In the genomic region with DNA sequence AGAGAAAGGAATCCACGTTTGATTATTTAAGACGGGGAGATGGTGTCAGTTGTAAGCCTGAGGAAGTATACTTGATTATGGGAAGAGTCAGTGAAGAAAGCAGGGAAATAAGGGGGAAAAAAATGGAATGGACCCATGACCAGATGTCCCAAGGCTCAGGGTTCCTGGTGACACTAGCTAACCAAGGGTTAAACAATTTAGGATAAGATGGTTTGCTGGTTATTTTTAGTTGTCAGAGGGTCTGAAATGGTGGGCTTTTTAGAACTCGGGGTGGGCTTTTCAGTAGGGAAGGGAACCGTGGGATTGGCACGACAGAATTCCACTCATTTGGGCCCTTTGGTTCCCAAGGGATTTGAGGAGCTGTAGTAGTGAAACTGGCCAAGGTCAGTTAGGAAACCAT, we compare ENCODE assay signal across 8 mouse cellular contexts. TPM values are rescaled to one million over a fixed set of nuclear protein-coding genes. Genes with fewer than 3 reads are reported as not detected.
A peak's percentile ranks its signal among the peaks of the same experiment; 100 is the strongest.
DNase-seq lines count a peak whose midpoint lies in the region; ATAC-seq lines count a peak whose summit lies in the region.

No protein-coding gene starts in this region.

- H3K9ac ChIP-seq in heart, embryonic 12.5 days, result peak overlapping the region; percentile 92
- H3K9ac ChIP-seq in heart, embryonic 16.5 days (ENCODE audit: low read length), result peak overlapping the region; percentile 88

- no peaks in the 10 kb centered on the region for H3K9me3 ChIP-seq in heart, embryonic 12.5 days (replicated peaks)
- no peaks in the 10 kb centered on the region for H3K9me3 ChIP-seq in heart, embryonic 16.5 days (replicated peaks; ENCODE audit: control insufficient read depth, low read length)
- no peaks in the 10 kb centered on the region for H3K9me3 ChIP-seq in midbrain, embryonic 10.5 days (replicated peaks)

- no peak for DNase-seq in heart, postnatal 4 days
- peak; percentile 42 for DNase-seq in MN1 (ENCODE audit: low spot score)
- no peak for DNase-seq in midbrain, embryonic 10.5 days (ENCODE audit: low spot score)
- DNase-seq in adrenal gland, adult 8-10 months, result no peak
- no peak for DNase-seq in thymus, adult 18-20 months

- H3K27me3 ChIP-seq in heart, embryonic 12.5 days (replicated peaks), result no peaks in the 10 kb centered on the region
- H3K27me3 ChIP-seq in heart, embryonic 16.5 days (ENCODE audit: control insufficient read depth, insufficient read depth, low read length), result no peaks in the 10 kb centered on the region
- peaks cover 6% of the 10 kb centered on the region for H3K27me3 ChIP-seq in midbrain, embryonic 10.5 days (ENCODE audit: low read depth, poor library complexity, severe bottlenecking)

- peak overlapping the region; percentile 89 for H3K4me3 ChIP-seq in heart, embryonic 12.5 days
- peak overlapping the region; percentile 84 for H3K4me3 ChIP-seq in heart, embryonic 16.5 days (ENCODE audit: low read length)
- peak overlapping the region; percentile 98 for H3K4me3 ChIP-seq in midbrain, embryonic 10.5 days

- peaks cover 48% of the 10 kb centered on the region for H3K4me1 ChIP-seq in heart, embryonic 12.5 days (replicated peaks)
- peaks cover 37% of the 10 kb centered on the region for H3K4me1 ChIP-seq in heart, embryonic 16.5 days (ENCODE audit: control insufficient read depth, insufficient read depth, low read length)
- H3K4me1 ChIP-seq in midbrain, embryonic 10.5 days, result peaks cover 52% of the 10 kb centered on the region

- ATAC-seq in heart, embryonic 12.5 days (ENCODE audit: insufficient number of reproducible peaks, low FRiP score), result no peak
- no peak for ATAC-seq in heart, embryonic 16.5 days (replicated peaks; ENCODE audit: extremely low read depth, insufficient read depth, low FRiP score)
- ATAC-seq in activated CD4-positive, CD25-positive, alpha-beta regulatory T cell, adult 4 months, result no peak

- peaks cover 4% of the 10 kb centered on the region; the same call in 1 of the 2 replicates for H3K36me3 ChIP-seq in heart, embryonic 12.5 days
- no peaks in the 10 kb centered on the region for H3K36me3 ChIP-seq in heart, embryonic 16.5 days (ENCODE audit: control insufficient read depth, insufficient read depth)
- peaks cover 6% of the 10 kb centered on the region; the same call in 1 of the 2 replicates for H3K36me3 ChIP-seq in midbrain, embryonic 10.5 days

- peak overlapping the region; percentile 93 for H3K4me2 ChIP-seq in heart, embryonic 12.5 days
- peak overlapping the region; percentile 60 for H3K4me2 ChIP-seq in heart, embryonic 16.5 days (ENCODE audit: low read depth, low read length)

- WGBS in heart, embryonic 12.5 days, result 2% methylated on average over 5 of the region's 5 CpGs
- WGBS in heart, embryonic 16.5 days, result 1% methylated on average over 5 of the region's 5 CpGs
- WGBS in midbrain, embryonic 10.5 days, result 5% methylated on average over 5 of the region's 5 CpGs

- peak overlapping the region; percentile 89 for H3K27ac ChIP-seq in heart, embryonic 12.5 days (ENCODE audit: poor library complexity, severe bottlenecking)
- peak overlapping the region; percentile 88 for H3K27ac ChIP-seq in heart, embryonic 16.5 days (ENCODE audit: low read length)
- peak overlapping the region; percentile 98 for H3K27ac ChIP-seq in midbrain, embryonic 10.5 days (replicated peaks)

RNA-seq across cellular contexts. Expression of a gene that starts 1.0 kb away (rescaled TPM):
- 13.9 and 15.0 TPM in 2 replicates for polyA plus RNA-seq in heart, embryonic 12.5 days (2016; fragmentation: Nextera tagmentation; extraction: Ambion mirVana)
- 10 to 100 TPM; 64.6 to 66.9 TPM for total RNA-seq in heart, postnatal 4 days (2021)
- polyA plus RNA-seq in heart, embryonic 16.5 days (2015; fragmentation: Nextera tagmentation; extraction: Ambion mirVana), result 5.1 and 6.7 TPM in 2 replicates
- 3.9 and 4.5 TPM in 2 replicates for polyA plus RNA-seq in midbrain, embryonic 10.5 days (2016; fragmentation: Nextera tagmentation; extraction: Ambion mirVana)
- 10 to 100 TPM; 66.2 to 77.3 (median 70.0) TPM for total RNA-seq in adrenal gland, adult 8-10 months (2022)
- 10 to 100 TPM in 1 of 2 experiments, 1 to 10 TPM in 1; 7.9 to 10.4 TPM for polyA plus RNA-seq in activated CD4-positive, CD25-positive, alpha-beta regulatory T cell, adult 4 months (2017; shearing (Covaris generic))

RNA-seq across cellular contexts. Expression of a gene that starts 1.1 kb away (rescaled TPM):
- polyA plus RNA-seq in heart, embryonic 12.5 days (2016; fragmentation: Nextera tagmentation; extraction: Ambion mirVana), result 173 and 175 TPM in 2 replicates
- 100 to 1,000 TPM; 104 TPM for total RNA-seq in heart, postnatal 4 days (2021)
- 110 and 131 TPM in 2 replicates for polyA plus RNA-seq in heart, embryonic 16.5 days (2015; fragmentation: Nextera tagmentation; extraction: Ambion mirVana)
- polyA plus RNA-seq in midbrain, embryonic 10.5 days (2016; fragmentation: Nextera tagmentation; extraction: Ambion mirVana), result 276 and 298 TPM in 2 replicates
- 100 to 1,000 TPM; 154 to 180 (median 171) TPM for total RNA-seq in adrenal gland, adult 8-10 months (2022)
- 10 to 100 TPM; 59.9 to 63.9 TPM for polyA plus RNA-seq in activated CD4-positive, CD25-positive, alpha-beta regulatory T cell, adult 4 months (2017; shearing (Covaris generic))

RNA-seq across cellular contexts. Expression of a gene that starts 58.6 kb away (rescaled TPM):
- polyA plus RNA-seq in heart, embryonic 12.5 days (2016; fragmentation: Nextera tagmentation; extraction: Ambion mirVana), result 48.5 and 53.5 TPM in 2 replicates
- total RNA-seq in heart, postnatal 4 days (2021), result 10 to 100 TPM; 57.1 to 67.0 TPM
- 36.9 and 38.3 TPM in 2 replicates for polyA plus RNA-seq in heart, embryonic 16.5 days (2015; fragmentation: Nextera tagmentation; extraction: Ambion mirVana)
- 23.7 and 27.3 TPM in 2 replicates for polyA plus RNA-seq in midbrain, embryonic 10.5 days (2016; fragmentation: Nextera tagmentation; extraction: Ambion mirVana)
- 100 to 1,000 TPM; 180 to 380 (median 226) TPM for total RNA-seq in adrenal gland, adult 8-10 months (2022)
- polyA plus RNA-seq in activated CD4-positive, CD25-positive, alpha-beta regulatory T cell, adult 4 months (2017; shearing (Covaris generic)), result 10 to 100 TPM; 36.5 to 43.0 TPM
